Mouse (Mus musculus): ENCODE measurements around the gene Svs3a. TPM values are rescaled to one million over a fixed set of nuclear protein-coding genes. Genes with fewer than 3 reads are reported as not detected.
"Not testable (repeated sequence)": the region's sequence is repeated elsewhere in the genome, so short reads cannot be mapped to it uniquely, and the experiment has no call there.

The Svs3a gene
- total RNA-seq (2021) = not detected
- long read RNA-seq, experiment 1 = 0 reads
- long read RNA-seq, experiment 2 = 0 reads

DNA sequence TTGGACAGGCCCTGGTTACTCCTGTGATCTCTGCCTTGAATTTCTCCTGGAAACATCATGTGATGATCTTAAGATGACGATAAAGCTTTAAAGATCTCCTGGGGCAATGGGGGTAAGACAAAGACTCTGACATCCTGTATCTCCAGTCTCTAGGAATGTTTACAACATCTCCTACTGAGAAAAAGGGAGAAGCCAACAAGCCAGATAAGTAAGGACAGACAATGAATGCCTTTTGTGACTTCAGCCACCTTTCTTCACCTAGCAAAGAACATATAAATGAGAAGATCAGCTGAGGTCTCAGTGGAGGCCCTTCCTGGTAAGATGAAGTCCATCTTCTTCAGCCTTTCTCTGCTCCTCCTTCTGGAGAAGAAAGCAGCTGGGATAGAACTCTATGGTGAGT lies at the start of gene Svs3a:
Gene Svs3a, plus strand, starts transcription at position 301 of the 400 bp plus-strand sequence.
- DNase-seq; intact Hi-C loops (cut with DNase I; ENCODE audit: low total_unique reads): not testable (repeated sequence)

DNA sequence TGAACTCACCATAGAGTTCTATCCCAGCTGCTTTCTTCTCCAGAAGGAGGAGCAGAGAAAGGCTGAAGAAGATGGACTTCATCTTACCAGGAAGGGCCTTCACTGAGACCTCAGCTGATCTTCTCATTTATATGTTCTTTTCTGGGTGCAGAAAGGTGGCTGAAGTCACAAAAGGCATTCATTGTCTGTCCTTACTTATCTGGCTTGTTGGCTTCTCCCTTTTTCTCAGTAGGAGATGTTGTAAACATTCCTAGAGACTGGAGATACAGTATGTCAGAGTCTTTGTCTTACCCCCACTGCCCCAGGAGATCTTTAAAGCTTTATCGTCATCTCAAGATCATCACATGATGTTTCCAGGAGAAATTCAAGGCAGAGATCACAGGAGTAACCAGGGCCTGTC lies 32.5 kb upstream of the Svs3a start, which contains the start of gene Svs3b:
Gene Svs3b, minus strand, starts transcription at position 101 of the 400 bp plus-strand sequence.
- intact Hi-C loops (cut with DNase I; ENCODE audit: low total_unique reads); DNase-seq: not testable (repeated sequence)

DNA sequence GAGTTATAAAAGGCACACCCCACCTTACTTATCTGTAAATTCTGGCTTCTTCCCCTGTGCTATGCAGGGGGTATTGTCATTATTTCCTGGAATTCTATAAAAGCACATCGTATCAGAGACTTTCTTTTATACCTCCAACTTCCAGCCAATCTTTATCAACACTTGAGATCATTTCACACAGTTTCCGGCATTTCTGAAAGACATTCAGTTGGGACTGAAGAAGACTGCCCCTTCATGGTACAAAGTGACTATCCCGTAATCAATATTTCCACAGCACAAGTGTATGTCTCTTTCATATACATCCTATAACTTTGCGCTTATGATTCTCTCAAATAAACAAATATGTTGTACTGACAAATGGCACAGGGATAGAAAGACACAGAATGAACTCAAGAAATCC lies 10.7 kb upstream of the Svs3a start, which contains the start of gene Svs4:
Gene Svs4, minus strand, starts transcription at position 101 of the 400 bp plus-strand sequence.
- no peak for DNase-seq
- intact Hi-C loops (cut with DNase I; ENCODE audit: low total_unique reads) = no loop called here

DNA sequence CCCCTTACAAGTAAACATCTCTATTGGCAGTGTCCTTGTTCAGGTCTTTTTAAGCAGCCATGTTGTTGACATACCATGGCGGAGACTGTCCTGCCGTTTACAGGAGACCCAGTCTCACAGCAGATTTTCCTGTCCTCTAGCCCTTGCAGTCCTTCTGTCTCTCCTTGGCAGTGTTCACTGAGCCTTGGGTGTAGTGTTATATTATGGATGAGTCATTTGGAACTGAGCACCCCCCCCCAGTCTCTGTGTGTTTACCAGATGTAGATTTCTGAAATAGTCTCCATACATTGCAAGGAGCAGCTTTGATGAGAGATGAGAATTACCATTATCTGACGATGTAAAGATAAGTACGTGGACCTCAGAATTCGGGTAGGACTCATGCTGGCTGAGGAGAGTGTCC lies 23.5 kb downstream of the Svs3a start:
- intact Hi-C loops (cut with DNase I; ENCODE audit: low total_unique reads) = no loop called here
- DNase-seq = no peak

DNA sequence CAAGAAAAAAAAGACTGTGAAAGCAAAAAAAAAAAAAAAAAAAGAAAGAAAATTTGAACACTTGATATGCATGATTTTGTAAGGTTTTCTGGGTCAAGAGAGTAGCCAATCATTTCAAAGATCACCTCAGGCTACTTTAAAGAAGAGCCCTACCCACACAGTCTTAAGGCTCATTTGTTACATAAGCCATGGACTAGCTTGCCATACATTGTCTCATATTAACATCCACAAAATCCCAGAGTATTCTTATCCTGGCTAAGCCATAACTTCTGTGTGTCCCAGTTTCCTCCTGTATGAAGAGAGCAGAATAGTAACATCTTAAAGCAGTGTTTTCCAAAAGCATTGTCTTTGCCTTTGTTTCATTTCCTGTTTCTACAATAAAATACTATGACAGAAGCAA lies 26.4 kb downstream of the Svs3a start:
- DNase-seq; intact Hi-C loops (cut with DNase I; ENCODE audit: low total_unique reads): not testable (repeated sequence)

DNA sequence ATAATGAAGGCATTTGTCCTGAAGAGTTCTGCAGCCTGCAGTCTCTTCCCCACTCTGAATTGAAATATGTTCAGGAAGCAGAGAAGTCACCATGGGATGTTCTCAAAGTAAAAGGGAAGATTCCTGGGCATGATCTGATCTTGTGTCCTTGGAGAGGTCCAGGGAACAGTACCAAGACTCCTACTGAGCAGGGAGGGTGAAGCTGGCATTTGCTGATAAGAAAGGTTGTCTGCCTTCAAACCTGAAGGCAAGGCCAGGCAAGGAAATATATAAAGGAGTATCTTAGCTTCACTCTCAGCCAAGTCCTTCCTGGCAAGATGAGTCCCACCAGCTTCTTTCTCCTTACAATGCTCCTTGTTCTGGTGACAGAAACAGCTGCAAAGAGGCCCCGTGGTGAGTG lies 27.4 kb downstream of the Svs3a start, which contains the start of gene Svs6:
Gene Svs6, plus strand, starts transcription at position 301 of the 400 bp plus-strand sequence.
- DNase-seq; intact Hi-C loops (cut with DNase I; ENCODE audit: low total_unique reads): not testable (repeated sequence)

DNA sequence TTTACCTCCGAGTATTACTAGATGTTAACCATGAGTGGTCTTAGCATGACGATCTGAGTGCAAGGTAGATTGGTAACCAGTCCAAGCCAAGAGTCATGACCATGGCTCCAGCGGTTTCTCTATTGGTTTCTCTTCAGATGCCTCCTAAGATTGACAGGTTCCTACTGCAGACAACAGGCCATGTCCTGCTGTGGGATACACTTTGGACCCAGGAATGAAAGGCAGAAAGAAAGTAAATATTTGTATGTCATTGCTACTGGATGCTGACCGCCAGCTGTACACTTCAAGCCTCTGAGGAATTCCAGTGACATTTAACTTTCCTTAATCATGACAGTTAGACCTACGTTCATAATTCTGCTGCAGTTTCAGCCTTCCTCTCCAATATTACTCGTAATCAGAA lies 31.9 kb downstream of the Svs3a start:
- intact Hi-C loops (cut with DNase I; ENCODE audit: low total_unique reads) = no loop called here
- DNase-seq = no peak

DNA sequence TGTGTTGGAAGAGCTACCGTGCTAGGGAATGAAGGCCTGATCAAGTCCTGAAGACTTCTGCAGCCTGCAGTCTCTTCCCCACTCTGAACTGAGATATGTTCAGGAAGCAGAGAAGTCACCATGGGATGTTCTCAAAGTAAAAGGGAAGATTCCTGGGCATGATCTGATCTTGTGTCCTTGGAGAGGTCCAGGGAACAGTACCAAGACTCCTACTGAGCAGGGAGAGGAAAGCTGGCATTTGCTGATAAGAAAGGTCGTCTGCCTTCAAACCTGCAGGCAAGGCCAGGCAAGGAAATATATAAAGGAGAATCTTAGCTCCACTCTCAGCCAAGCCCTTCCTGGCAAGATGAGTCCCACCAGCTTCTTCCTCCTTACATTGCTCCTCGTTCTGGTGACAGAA lies 43.4 kb downstream of the Svs3a start, which contains the start of gene Svs5:
Gene Svs5, plus strand, starts transcription at position 301 of the 400 bp plus-strand sequence.
- intact Hi-C loops (cut with DNase I; ENCODE audit: low total_unique reads); DNase-seq: not testable (repeated sequence)

Other genes starting within 250 kb of the Svs3a start
- gene Stk4, start 218.9 kb upstream of the Svs3a start, total RNA-seq (2021) = 10 to 100 TPM; 10.0 to 10.3 TPM
- 10 to 100 TPM; 11.7 to 14.6 TPM for gene Tomm34, start 218.1 kb upstream of the Svs3a start, total RNA-seq (2021)
- gene Kcns1, start 118.2 kb upstream of the Svs3a start, total RNA-seq (2021) = 1 to 10 TPM; 1.2 to 2.8 TPM
- under 1 TPM; 0.44 to 0.62 TPM for gene Wfdc5, start 106.5 kb upstream of the Svs3a start, total RNA-seq (2021)
- gene Wfdc12, start 98.7 kb upstream of the Svs3a start, total RNA-seq (2021) = not detected
- gene Wfdc15a, start 89.1 kb upstream of the Svs3a start, total RNA-seq (2021) = not detected
- gene Wfdc15b, start 67.6 kb upstream of the Svs3a start, total RNA-seq (2021) = not detected
- not detected for gene Svs2, start 50.8 kb upstream of the Svs3a start, total RNA-seq (2021)
- gene Svs3b, start 32.6 kb upstream of the Svs3a start, total RNA-seq (2021) = not detected
- gene Svs4, start 10.8 kb upstream of the Svs3a start, total RNA-seq (2021) = not detected
- not detected for gene Svs6, start 27.5 kb downstream of the Svs3a start, total RNA-seq (2021)
- not detected for gene Svs5, start 43.5 kb downstream of the Svs3a start, total RNA-seq (2021)
- under 1 TPM; 0.64 to 0.66 TPM for gene Slpi, start 99.8 kb downstream of the Svs3a start, total RNA-seq (2021)
- gene Rbpjl, start 113.9 kb downstream of the Svs3a start, total RNA-seq (2021) = under 1 TPM in 1 of 2 experiments, not detected in 1; 0.07 TPM
- gene Matn4, start 115.9 kb downstream of the Svs3a start, total RNA-seq (2021) = 1 to 10 TPM; 3.7 to 5.4 TPM
- 10 to 100 TPM; 45.1 to 72.6 TPM for gene Sdc4, start 154.6 kb downstream of the Svs3a start, total RNA-seq (2021)
- gene Sys1, start 167.7 kb downstream of the Svs3a start, total RNA-seq (2021) = 10 to 100 TPM; 15.0 to 15.6 TPM
- 1 to 10 TPM in 1 of 2 experiments, under 1 TPM in 1; 0.62 to 2.6 TPM for gene Gm20458, start 171.7 kb downstream of the Svs3a start, total RNA-seq (2021)
- not detected for gene Trp53tg5, start 184.5 kb downstream of the Svs3a start, total RNA-seq (2021)
- 10 to 100 TPM; 14.6 to 20.6 TPM for gene Dbndd2, start 196.8 kb downstream of the Svs3a start, total RNA-seq (2021)
- gene Pigt, start 208.3 kb downstream of the Svs3a start, total RNA-seq (2021) = 10 to 100 TPM; 36.8 to 41.0 TPM